Mouse (Mus musculus) erythroid progenitor cell, adult 5-6 weeks (primary cell): ENCODE data around the gene Taok2. TPM values are rescaled to one million over a fixed set of nuclear protein-coding genes. Genes with fewer than 3 reads are reported as not detected.
"Not testable (repeated sequence)": the region's sequence is repeated elsewhere in the genome, so short reads cannot be mapped to it uniquely, and the experiment has no call there.

ENCODE experiments used
- ATAC-seq: replicated peaks from 2 replicates; pipeline ENCODE4 v1.8.0; 2016; ENCODE audit warnings: moderate number of reproducible peaks, mild to moderate bottlenecking, moderate TSS enrichment, inconsistent platforms; ENCODE audit not compliant: poor library complexity, low FRiP score, severe bottlenecking
- total RNA-seq, 2 experiments: library from RNA; stranded (forward) in 1 of 2; stranded (reverse) in 1 of 2; fragments of 150-400 nt in 1 of 2; fragments of 186-747, 209-891 nt in 1 of 2; gene quantifications; 2 replicates each; pipeline versions ENCODE4 v1.2.3 to v1.2.4; 2015 to 2017; ENCODE audit warnings: low replicate concordance in 2 of 2

Gene Taok2
- total RNA-seq (2015; ENCODE audit: low replicate concordance), result 23.1 and 38.2 TPM in 2 replicates
- 65.6 and 76.2 TPM in 2 replicates for total RNA-seq (2017; ENCODE audit: low replicate concordance)

DNA sequence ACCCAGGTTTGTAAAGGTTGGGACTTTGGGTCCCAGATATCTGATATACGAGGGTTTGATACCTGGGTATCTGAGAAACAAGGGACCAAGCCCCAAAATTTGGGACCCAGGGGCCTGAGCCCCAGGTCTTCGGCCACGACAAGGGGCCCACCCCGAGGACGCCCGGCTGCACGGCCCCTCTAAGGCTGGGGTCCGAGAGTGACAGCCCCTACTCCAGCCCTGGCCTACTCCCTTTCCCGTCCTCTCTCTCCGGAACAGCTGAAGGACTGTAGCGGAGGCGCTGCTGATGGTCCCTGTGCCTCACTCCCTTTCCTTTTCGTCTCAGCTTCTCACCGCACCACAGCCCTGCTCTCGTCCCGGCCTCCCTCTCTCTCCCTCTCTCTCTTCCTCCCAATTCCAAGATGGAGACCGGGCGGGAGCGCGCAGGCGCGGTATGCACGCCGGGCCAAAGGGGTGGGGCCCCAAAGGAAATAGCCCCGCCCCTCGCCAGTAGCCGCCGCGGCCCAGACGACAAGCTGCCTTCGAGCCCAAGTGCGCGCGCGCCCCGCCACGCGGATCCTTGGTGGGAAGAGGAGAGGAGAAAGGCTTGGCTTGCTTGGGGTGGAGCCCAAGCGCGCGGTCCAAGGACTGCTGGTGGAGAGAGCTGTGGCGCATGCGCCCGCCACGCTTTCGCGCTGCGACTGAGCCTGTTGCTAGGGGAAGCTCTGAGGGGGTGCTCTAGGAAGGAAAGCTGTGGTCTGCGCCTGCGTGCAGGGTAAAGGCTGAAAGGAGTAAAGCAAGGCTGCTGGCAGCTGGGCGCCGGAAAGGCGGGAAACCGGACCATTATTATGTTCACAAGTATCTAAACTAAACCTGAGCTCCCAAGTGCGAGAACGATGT, at the start of gene Taok2:
TSS of gene Taok2 (minus strand) at position 418 of the 879 bp plus-strand sequence.
- ATAC-seq, result peak; percentile 90

DNA sequence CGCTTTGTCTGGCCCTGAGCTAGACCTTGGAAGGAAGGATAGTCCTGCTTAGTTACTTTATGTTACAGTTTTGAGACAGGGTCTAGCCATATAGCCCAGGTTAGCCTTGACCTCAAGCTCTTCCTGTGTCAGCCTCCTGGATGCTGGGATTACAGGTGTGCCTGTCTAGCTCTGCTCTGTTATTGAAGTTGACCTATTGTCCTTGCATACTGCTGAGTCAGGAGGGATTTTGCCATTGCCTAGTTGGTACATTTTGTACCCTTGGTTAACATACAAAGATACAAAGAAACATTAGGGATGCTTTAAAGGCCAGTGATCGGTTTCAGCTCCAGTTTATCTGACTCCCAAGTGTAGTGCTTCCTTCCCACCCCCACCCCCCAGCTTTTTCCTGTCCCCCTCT, 48.1 kb upstream of the Taok2 start:
- ATAC-seq, result no peak

DNA sequence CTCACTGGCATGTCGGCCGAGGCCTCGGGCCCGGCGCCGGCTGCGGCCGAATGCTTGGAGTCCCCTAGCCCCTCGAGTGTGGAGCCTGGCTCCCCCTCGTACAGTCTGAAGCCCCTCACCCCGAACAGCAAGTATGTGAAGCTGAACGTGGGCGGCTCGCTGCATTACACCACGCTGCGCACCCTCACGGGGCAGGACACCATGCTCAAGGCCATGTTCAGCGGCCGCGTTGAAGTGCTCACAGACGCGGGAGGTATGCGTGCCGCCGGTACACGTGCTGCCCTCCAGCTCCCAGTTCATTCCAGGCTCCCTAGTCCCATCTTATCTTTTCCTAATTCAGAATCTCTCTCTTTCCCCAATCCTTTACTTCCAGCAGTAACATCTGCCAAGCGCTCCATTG, 44.5 kb upstream of the Taok2 start:
- ATAC-seq, result peak; percentile 39

- peak; percentile 94 for ATAC-seq
Measured at GRCm38 (mm10) chr7:126928384-126929037, 44.0 kb upstream of the Taok2 start, which contains the start of gene Kctd13. Gene Kctd13 (plus strand): TSS chr7:126928879.

GRCm38 (mm10) chr7:126926299-126926698, 41.8 kb upstream of the Taok2 start:
- ATAC-seq, result no peak

GRCm38 (mm10) chr7:126923999-126924398, 39.5 kb upstream of the Taok2 start:
- no peak for ATAC-seq

DNA sequence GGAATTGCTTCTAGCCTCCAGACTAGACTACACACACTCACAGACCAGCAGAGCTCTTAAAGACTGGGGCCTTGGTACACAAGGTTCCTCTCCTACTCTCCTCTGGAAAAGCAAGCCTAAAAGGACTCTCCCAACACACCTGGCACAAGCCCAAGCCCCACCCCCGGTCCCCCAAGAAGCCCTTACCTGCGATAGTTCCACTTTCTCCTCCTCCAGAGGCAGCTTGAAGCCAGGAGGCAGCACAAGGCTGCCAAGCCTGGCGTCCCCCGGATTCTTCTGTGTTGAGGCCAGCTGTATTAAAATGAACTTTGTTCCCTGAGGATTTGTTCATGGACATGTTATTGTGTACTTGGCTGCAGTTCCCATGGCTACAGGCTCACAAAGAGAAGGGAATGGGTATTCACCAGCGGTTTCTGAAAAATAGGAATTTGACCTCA, 38.1 kb upstream of the Taok2 start, which contains the start of gene Tmem219:
TSS of gene Tmem219 (minus strand) at position 294 of the 437 bp plus-strand sequence.
- ATAC-seq, result no peak

- no peak for ATAC-seq
Measured at GRCm38 (mm10) chr7:126921563-126921962, 37.1 kb upstream of the Taok2 start.

GRCm38 (mm10) chr7:126919973-126920372, 35.5 kb upstream of the Taok2 start:
- ATAC-seq, result no peak

DNA sequence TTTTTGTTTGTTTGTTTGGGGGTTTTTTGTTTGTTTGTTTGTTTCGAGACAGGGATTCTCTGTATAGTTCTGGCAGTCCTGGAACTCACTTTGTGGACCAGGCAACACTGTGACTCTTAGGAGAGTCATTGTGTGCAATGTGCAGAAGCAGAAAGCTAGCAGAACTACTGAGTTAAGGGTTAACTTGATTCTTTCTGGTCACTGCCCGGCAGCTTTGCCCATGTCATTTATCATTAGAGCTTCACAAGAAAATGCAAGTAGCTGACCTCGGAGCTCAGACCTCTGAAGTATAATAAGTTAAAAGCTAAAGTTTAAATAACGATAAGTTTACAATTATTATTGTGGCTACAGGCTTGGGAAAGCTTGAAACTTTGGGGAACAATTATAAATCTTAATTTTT, 33.9 kb upstream of the Taok2 start:
- not testable (repeated sequence) for ATAC-seq

- ATAC-seq, result no peak
Measured at GRCm38 (mm10) chr7:126914844-126915243, 30.3 kb upstream of the Taok2 start.

DNA sequence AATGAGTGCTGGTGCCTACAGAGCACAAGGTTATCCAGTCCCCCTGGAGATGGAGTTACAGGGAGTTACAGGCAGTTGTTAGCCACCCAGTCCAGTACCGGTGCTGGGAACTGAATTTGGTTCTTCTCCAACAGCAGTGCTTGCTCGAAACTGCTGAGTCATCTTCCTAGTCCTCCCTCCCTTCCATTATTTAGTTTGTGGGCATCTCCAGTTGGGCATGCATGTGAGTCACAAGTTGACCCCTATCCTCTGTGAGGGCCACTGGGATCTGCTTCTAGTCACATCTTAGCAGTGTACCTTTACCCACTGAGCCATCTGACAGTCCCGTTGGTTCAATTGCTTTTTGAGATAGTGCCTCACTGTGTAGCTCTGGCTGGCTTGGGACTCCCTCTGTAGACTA, 21.1 kb upstream of the Taok2 start:
- peak; percentile 74; the same call in 1 of the 2 replicates for ATAC-seq

DNA sequence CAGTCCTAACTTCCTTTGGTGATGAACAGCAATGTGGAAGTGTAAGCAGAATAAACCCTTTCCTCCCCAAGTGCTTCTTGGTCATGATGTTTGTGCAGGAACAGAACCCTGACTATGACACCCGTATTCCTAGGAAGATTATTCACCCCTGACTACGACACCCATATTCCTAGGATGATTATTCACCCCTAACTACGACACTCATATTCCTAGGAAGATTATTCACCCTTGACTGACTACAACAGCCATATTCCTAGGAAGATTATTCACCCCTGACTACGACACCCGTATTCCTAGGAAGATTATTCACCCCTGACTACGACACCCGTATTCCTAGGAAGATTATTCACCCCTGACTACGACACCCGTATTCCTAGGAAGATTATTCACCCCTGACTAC, 15.3 kb upstream of the Taok2 start:
- ATAC-seq, result not testable (repeated sequence)

GRCm38 (mm10) chr7:126898102-126898990, 13.8 kb upstream of the Taok2 start:
- peak; percentile 93 for ATAC-seq

DNA sequence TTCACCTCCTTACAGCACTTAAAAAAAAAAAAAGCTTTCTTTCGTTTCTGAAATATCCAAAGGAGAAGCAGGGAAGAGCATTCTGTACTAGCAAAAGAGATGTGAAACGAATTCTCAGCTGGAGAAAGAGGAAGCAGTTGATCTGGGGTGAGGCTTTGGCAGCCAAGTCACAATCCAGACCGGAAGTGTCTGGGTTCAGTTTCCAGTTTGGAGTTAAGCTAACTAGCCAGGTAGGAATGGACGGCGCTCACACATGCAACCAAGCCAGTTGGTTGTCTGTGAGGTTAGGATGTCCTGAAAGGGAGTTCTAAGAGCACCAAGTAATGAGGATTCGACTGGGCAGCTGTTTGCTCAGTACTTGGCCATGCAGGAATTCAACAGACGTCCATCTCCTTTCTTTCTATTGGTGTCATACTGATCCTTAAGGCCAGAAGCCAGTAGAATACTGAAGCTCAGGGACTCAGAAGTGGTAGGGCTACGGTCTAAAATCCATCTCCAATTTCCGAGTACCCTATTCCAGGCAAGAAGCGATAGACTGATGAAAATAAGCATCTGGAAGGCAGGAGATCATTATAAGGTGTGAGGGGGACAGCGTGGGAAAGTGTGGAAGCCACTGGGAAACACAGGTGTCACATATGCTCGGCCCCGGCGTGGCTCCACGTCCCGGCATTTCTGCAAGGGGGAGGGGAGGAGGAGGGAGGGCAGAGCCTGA, 13.0 kb upstream of the Taok2 start:
- ATAC-seq, result peak; percentile 79

DNA sequence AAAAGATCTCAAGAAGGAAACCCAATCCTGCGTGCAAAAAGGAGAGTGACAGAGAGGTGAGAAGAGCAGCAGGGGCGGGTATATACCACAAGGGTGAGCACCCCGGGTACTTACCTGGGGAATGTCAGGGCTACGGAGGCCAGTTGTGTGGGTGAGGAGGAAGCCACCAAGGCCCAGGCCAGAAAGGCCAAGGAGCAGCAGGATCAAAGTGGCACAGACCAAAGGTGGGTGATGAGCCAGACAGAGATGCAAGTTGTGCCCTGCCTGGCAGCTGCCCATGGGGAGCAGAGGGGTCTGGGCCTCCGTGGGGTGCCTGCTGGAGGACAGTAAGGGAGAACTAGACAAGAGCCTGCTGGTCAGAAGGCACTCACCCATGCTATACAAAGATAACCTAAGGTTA, 12.4 kb upstream of the Taok2 start:
- peak; percentile 0; the same call in 1 of the 2 replicates for ATAC-seq

GRCm38 (mm10) chr7:126888852-126889251, 4.3 kb upstream of the Taok2 start:
- ATAC-seq, result no peak

DNA sequence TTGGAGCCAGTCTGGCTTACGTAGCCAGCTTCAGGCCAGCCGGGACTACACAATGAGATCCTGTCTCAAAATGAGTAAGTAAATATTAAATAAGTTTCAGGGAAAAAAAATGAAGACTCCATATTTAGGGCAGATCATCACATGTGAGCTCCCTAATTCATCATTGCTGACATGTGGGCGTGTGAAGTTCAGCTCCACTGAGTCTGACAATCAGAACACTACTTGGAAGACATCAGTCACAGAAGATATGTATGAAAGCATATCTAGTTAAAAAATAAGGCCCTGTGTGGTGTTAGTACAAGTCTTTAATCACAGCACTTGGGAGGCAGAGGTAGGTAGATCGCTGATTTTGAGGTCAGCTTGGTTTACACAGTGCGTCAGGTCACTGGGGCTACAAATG, 2.8 kb upstream of the Taok2 start:
- ATAC-seq, result no peak

DNA sequence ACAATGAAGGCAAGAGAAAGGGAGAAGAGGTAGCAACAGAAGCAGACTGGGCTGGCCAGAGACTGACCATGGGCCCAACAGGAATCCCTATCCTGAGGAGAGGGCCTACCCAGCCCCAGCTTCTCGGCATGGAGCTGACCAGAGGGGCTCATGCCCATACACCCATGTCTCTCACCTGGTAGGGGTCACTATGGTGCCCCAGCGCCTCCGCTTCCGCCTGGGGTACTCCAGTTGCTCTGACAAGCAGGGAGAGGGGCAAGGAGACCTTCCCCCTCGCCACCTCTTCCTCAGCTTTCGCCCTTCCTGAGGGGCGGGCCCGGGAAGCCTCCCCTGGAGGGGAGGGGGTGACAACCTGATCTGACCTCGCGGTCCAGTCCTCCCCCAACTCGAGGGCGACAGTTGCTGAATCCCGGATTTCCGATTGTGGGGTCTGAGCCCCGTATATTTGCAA, 747 bp downstream of the Taok2 start:
- 0 out of 2 replicates have a peak, but pooled peaks have one; percentile 2 for ATAC-seq
